Mouse (Mus musculus) limb, embryonic 15.5 days (tissue): ENCODE data around the gene Rbm45. TPM values are rescaled to one million over a fixed set of nuclear protein-coding genes. Genes with fewer than 3 reads are reported as not detected.
A peak's percentile ranks its signal among the peaks of the same experiment; 100 is the strongest.

Source experiments
- ATAC-seq: fragments of 200-750 bp; cut with Nextera tagmentation; 2 replicates; pipeline ENCODE4 v1.8.0; 2017; ENCODE audit warnings: low read depth, moderate TSS enrichment; ENCODE audit not compliant: insufficient number of reproducible peaks, low FRiP score, low TSS enrichment
- H3K27ac ChIP-seq: fragments of 300-500 bp; sonication (generic); 2 replicates; pipeline ENCODE4 v1.5.1; 2015; ENCODE audit warnings: moderate library complexity, mild to moderate bottlenecking, inconsistent platforms
- H3K27me3 ChIP-seq: fragments of 300-500 bp; sonication (generic); 2 replicates; pipeline ENCODE4 v1.6.1; 2015; ENCODE audit warnings: inconsistent platforms
- H3K36me3 ChIP-seq: fragments of 300-500 bp; sonication (generic); 2 replicates; pipeline ENCODE4 v1.6.1; 2015; ENCODE audit warnings: inconsistent platforms
- H3K4me1 ChIP-seq: fragments of 300-500 bp; sonication (generic); 2 replicates; pipeline ENCODE4 v1.6.1; 2015; ENCODE audit warnings: inconsistent platforms
- H3K4me2 ChIP-seq: fragments of 300-500 bp; sonication (generic); 2 replicates; pipeline ENCODE4 v1.6.1; 2015; ENCODE audit warnings: mild to moderate bottlenecking, inconsistent platforms
- H3K4me3 ChIP-seq: fragments of 300-500 bp; sonication (generic); 2 replicates; pipeline ENCODE4 v1.5.1; 2015; ENCODE audit warnings: mild to moderate bottlenecking, inconsistent platforms
- H3K9ac ChIP-seq: fragments of 300-500 bp; sonication (generic); 2 replicates; pipeline ENCODE4 v1.6.1; 2015; ENCODE audit warnings: inconsistent platforms
- H3K9me3 ChIP-seq: fragments of 300-500 bp; sonication (generic); 2 replicates; pipeline ENCODE4 v1.6.1; 2016; ENCODE audit warnings: inconsistent platforms
- WGBS: fragments of 180-500 bp; shearing (Covaris S2); methylation state at CpG from one replicate; pipeline ENCODE4 v1.1.7; 2015; 5-methylcytosine and 5-hydroxymethylcytosine counted together
- polyA plus RNA-seq: library from polyadenylated mRNA; unstranded; fragments of >200 nt; fragmentation: Nextera tagmentation; extraction: Ambion mirVana; gene quantifications from 2 replicates; pipeline ENCODE4 v1.2.1, GENCODE M21; 2015

Gene Rbm45
- 12.0 and 15.1 TPM in 2 replicates for polyA plus RNA-seq

- ATAC-seq = peak; percentile 71; the same call in 1 of the 2 replicates
- under 1% methylated on average over 61 of the region's 61 CpGs for WGBS
- Histone ChIP-seq H3K9me3 (no peaks in the 10 kb centered on the region), H3K27me3 (no peaks in the 10 kb centered on the region), H3K4me3 (peak within 1 kb of the TSS; percentile 75), H3K9ac (peak within 1 kb of the TSS; percentile 76), H3K36me3 (peaks cover 18% of the 10 kb centered on the region), H3K27ac (peak within 1 kb of the TSS; percentile 52; the same call in 1 of the 2 replicates), H3K4me1 (peaks cover 8% of the 10 kb centered on the region), H3K4me2 (peak within 1 kb of the TSS; percentile 91)
Measured at GRCm38 (mm10) chr2:76369821-76370655, at the start of gene Rbm45. Rbm45 (plus strand) TSS chr2:76369984.

GRCm38 (mm10) chr2:76320336-76320735 is 49.4 kb upstream of the Rbm45 start:
- H3K4me2 ChIP-seq = no peak overlapping the region
- 83% methylated on average over 6 of the region's 6 CpGs for WGBS
- H3K9ac ChIP-seq = no peak overlapping the region
- no peak overlapping the region for H3K4me3 ChIP-seq
- H3K36me3 ChIP-seq = no peaks in the 10 kb centered on the region
- no peak overlapping the region for H3K27ac ChIP-seq
- H3K4me1 ChIP-seq = no peaks in the 10 kb centered on the region
- no peaks in the 10 kb centered on the region for H3K27me3 ChIP-seq
- no peaks in the 10 kb centered on the region for H3K9me3 ChIP-seq
- no peak for ATAC-seq

- no peak overlapping the region for H3K4me2 ChIP-seq
- WGBS = 84% methylated on average over 21 of the region's 21 CpGs
- H3K9ac ChIP-seq = no peak overlapping the region
- ATAC-seq = no peak
- no peak overlapping the region for H3K27ac ChIP-seq
- no peaks in the 10 kb centered on the region for H3K27me3 ChIP-seq
- no peaks in the 10 kb centered on the region for H3K36me3 ChIP-seq
- no peak overlapping the region for H3K4me3 ChIP-seq
- H3K9me3 ChIP-seq = no peaks in the 10 kb centered on the region
- H3K4me1 ChIP-seq = no peaks in the 10 kb centered on the region
Measured at GRCm38 (mm10) chr2:76323185-76323875, 46.5 kb upstream of the Rbm45 start.

GRCm38 (mm10) chr2:76324463-76324862 is 45.3 kb upstream of the Rbm45 start:
- Histone ChIP-seq H3K27ac (no peak overlapping the region), H3K4me1 (no peaks in the 10 kb centered on the region), H3K36me3 (no peaks in the 10 kb centered on the region), H3K27me3 (no peaks in the 10 kb centered on the region), H3K4me3 (no peak overlapping the region), H3K9ac (no peak overlapping the region), H3K4me2 (no peak overlapping the region), H3K9me3 (no peaks in the 10 kb centered on the region)
- 72% methylated on average over 5 of the region's 5 CpGs for WGBS
- no peak for ATAC-seq

GRCm38 (mm10) chr2:76326161-76326560 is 43.6 kb upstream of the Rbm45 start:
- Histone ChIP-seq H3K4me1 (no peaks in the 10 kb centered on the region), H3K36me3 (no peaks in the 10 kb centered on the region), H3K9me3 (no peaks in the 10 kb centered on the region), H3K27ac (no peak overlapping the region), H3K27me3 (no peaks in the 10 kb centered on the region), H3K9ac (no peak overlapping the region), H3K4me3 (no peak overlapping the region), H3K4me2 (no peak overlapping the region)
- no peak for ATAC-seq
- WGBS = 76% methylated on average over 3 of the region's 3 CpGs

- no peak overlapping the region for H3K4me3 ChIP-seq
- H3K27me3 ChIP-seq = no peaks in the 10 kb centered on the region
- 92% methylated on average over 5 of the region's 5 CpGs for WGBS
- ATAC-seq = no peak
- H3K27ac ChIP-seq = no peak overlapping the region
- H3K36me3 ChIP-seq = no peaks in the 10 kb centered on the region
- no peaks in the 10 kb centered on the region for H3K9me3 ChIP-seq
- no peak overlapping the region for H3K4me2 ChIP-seq
- no peak overlapping the region for H3K9ac ChIP-seq
- no peaks in the 10 kb centered on the region for H3K4me1 ChIP-seq
Measured at GRCm38 (mm10) chr2:76330081-76330480, 39.7 kb upstream of the Rbm45 start.

- WGBS = 66% methylated on average over 11 of the region's 11 CpGs
Measured at GRCm38 (mm10) chr2:76332161-76332805, 37.5 kb upstream of the Rbm45 start.

GRCm38 (mm10) chr2:76334596-76334995 is 35.2 kb upstream of the Rbm45 start:
- Histone ChIP-seq H3K4me2 (no peak overlapping the region), H3K9me3 (no peaks in the 10 kb centered on the region), H3K9ac (no peak overlapping the region), H3K36me3 (no peaks in the 10 kb centered on the region), H3K27ac (no peak overlapping the region), H3K4me1 (peaks cover 8% of the 10 kb centered on the region; the same call in 1 of the 2 replicates), H3K27me3 (peaks cover 16% of the 10 kb centered on the region), H3K4me3 (no peak overlapping the region)
- WGBS = 81% methylated on average over 5 of the region's 5 CpGs
- ATAC-seq = no peak

More at GRCm38 (mm10) chr2:76332161-76332805, 37.5 kb upstream of the Rbm45 start:
- no peak overlapping the region for H3K9ac ChIP-seq
- no peak for ATAC-seq
- H3K4me2 ChIP-seq = no peak overlapping the region
- no peaks in the 10 kb centered on the region for H3K36me3 ChIP-seq
- H3K9me3 ChIP-seq = no peaks in the 10 kb centered on the region
- no peak overlapping the region for H3K4me3 ChIP-seq
- no peaks in the 10 kb centered on the region for H3K4me1 ChIP-seq
- no peaks in the 10 kb centered on the region for H3K27me3 ChIP-seq
- no peak overlapping the region for H3K27ac ChIP-seq

- peak within 1 kb of the TSS; percentile 37; the same call in 1 of the 2 replicates for H3K9ac ChIP-seq
- no peaks in the 10 kb centered on the region for H3K36me3 ChIP-seq
- H3K4me3 ChIP-seq = peak within 1 kb of the TSS; percentile 45
- H3K9me3 ChIP-seq = no peaks in the 10 kb centered on the region
- H3K4me2 ChIP-seq = peak within 1 kb of the TSS; percentile 93
- H3K27me3 ChIP-seq = peaks cover 17% of the 10 kb centered on the region
- no peak within 1 kb of the TSS for H3K27ac ChIP-seq
- H3K4me1 ChIP-seq = peaks cover 8% of the 10 kb centered on the region; the same call in 1 of the 2 replicates
- ATAC-seq = no peak; the same call in 1 of the 2 replicates
- WGBS = 16% methylated on average over 40 of the region's 41 CpGs
Measured at GRCm38 (mm10) chr2:76338215-76339156, 31.3 kb upstream of the Rbm45 start, which contains the start of gene Pde11a. Pde11a (minus strand) TSS chr2:76338774.

- H3K27me3 ChIP-seq = peaks cover 17% of the 10 kb centered on the region
- ATAC-seq = no peak
- no peak overlapping the region for H3K27ac ChIP-seq
- no peak overlapping the region for H3K9ac ChIP-seq
- peaks cover 8% of the 10 kb centered on the region; the same call in 1 of the 2 replicates for H3K4me1 ChIP-seq
- H3K4me2 ChIP-seq = no peak overlapping the region
- no peak overlapping the region for H3K4me3 ChIP-seq
- no peaks in the 10 kb centered on the region for H3K9me3 ChIP-seq
- 83% methylated on average over 9 of the region's 9 CpGs for WGBS
- no peaks in the 10 kb centered on the region for H3K36me3 ChIP-seq
Measured at GRCm38 (mm10) chr2:76342146-76342545, 27.6 kb upstream of the Rbm45 start.

GRCm38 (mm10) chr2:76347839-76348238 is 21.9 kb upstream of the Rbm45 start:
- Histone ChIP-seq H3K4me2 (no peak overlapping the region), H3K36me3 (no peaks in the 10 kb centered on the region), H3K9me3 (no peaks in the 10 kb centered on the region), H3K27ac (no peak overlapping the region), H3K4me3 (no peak overlapping the region), H3K4me1 (no peaks in the 10 kb centered on the region), H3K27me3 (no peaks in the 10 kb centered on the region), H3K9ac (no peak overlapping the region)
- no peak for ATAC-seq
- WGBS = 69% methylated on average over 6 of the region's 6 CpGs
